Mouse (Mus musculus) liver (tissue): Measurements from ENCODE around the gene Rpap1.
"Not testable (repeated sequence)": the region's sequence is repeated elsewhere in the genome, so short reads cannot be mapped to it uniquely, and the experiment has no call there.

Source experiments
- DNase-seq: peaks from one replicate; pipeline ENCODE4 v3.0.0-alpha.2; 2020; ENCODE audit warnings: mixed read lengths

The Rpap1 gene

GRCm38 (mm10) chr2:119737124-119737523 is 50.2 kb downstream of the Rpap1 start:
- no peak for DNase-seq

GRCm38 (mm10) chr2:119730735-119731134 is 56.6 kb downstream of the Rpap1 start:
- DNase-seq: no peak

GRCm38 (mm10) chr2:119727762-119728416 is 59.4 kb downstream of the Rpap1 start:
- DNase-seq: peak; percentile 63

GRCm38 (mm10) chr2:119721070-119721469 is 66.3 kb downstream of the Rpap1 start:
- DNase-seq: no peak

- not testable (repeated sequence) for DNase-seq
Observed at GRCm38 (mm10) chr2:119715868-119716267, 71.5 kb downstream of the Rpap1 start.
